Mouse (Mus musculus): ENCODE data around the gene 1700025G04Rik.

Gene 1700025G04Rik

DNA sequence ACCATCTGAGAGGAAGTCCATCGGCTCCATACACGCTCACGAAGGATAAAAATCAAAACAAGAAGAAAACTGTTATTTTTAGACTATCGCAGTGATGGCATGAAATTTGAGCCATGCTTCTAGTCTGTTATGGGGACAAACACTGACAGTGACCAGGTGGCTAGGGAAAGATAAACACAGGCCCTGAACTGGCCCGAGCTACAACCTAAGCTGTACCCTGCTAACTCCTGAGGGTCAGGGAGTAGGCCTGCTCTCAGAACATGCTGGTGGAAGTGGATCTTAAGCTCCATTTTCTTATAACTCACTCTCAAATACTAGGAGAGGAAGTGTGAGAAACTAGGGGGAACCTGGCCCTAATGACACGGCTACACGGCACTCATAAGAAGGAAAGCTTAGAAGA is 126.7 kb downstream of the 1700025G04Rik start:
- DNase-seq (ENCODE audit: low read depth in 2 of 2, low spot score in 2 of 2): no peak

GRCm38 (mm10) chr1:151962078-151962477 is 127.8 kb downstream of the 1700025G04Rik start:
- no peak for DNase-seq (ENCODE audit: low read depth in 2 of 2, low spot score in 2 of 2)

GRCm38 (mm10) chr1:151961204-151961603 is 128.7 kb downstream of the 1700025G04Rik start:
- DNase-seq (ENCODE audit: low read depth in 2 of 2, low spot score in 2 of 2): no peak

DNA sequence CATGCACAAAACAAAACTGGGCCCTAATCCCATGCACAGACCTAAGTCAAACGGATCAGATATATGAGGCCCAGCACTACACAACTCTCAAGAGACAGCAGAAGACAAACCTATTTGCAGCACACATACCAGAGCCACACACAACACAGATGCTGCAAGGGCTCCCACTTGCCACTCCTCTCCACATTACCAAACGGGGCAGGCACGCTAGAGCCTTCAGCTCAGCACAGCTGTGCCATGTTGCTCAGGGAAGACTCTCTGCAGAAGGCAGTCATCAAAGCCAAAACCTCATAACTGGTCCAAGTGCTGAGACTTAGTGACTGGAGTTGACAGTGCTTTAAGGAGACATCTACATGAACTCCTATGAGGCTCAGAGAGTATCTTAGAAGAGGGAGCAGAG is 130.9 kb downstream of the 1700025G04Rik start:
- DNase-seq (ENCODE audit: low read depth in 2 of 2, low spot score in 2 of 2): no peak

- no peak for DNase-seq (ENCODE audit: low read depth in 2 of 2, low spot score in 2 of 2)
Measured at GRCm38 (mm10) chr1:151958442-151958841, 131.5 kb downstream of the 1700025G04Rik start.

DNA sequence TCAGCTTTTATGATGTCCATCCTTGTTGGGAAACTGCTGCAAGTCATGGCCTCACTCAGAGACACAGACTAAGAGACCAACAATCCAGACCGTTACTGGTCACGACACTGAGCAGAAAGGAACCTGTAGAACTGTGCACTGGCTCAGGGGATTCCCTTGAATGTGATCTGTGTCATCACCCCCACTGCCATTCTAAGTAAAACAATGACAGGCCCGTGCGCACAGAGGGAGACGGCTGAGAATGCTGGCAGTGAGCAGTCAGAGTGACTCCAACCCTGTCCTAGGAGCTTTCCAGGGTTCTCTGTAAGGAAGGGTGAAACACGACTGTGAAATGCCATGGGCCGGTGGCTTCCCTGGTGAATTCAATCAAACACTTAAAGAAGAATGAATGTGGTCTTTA is 132.3 kb downstream of the 1700025G04Rik start:
- no peak for DNase-seq (ENCODE audit: low read depth in 2 of 2, low spot score in 2 of 2)

DNA sequence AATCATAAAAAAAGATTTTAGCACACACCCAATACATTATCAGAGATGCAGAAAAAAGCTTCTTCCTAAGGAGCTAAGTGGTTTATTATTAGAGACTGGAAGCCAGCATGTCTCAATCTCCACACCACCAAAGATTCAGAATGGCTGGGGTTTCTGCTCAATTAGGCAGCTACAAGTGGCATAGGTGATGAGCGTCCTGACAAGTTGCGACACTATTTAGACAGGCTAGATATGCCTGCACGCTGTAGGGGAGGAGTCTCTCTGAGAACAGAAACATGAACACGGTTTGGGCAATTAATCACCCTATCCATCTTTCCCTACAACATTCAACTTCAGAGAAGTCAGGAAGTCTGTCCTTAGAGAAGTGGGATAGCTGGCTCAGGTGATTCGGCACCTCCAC is 134.1 kb downstream of the 1700025G04Rik start:
- no peak for DNase-seq (ENCODE audit: low read depth in 2 of 2, low spot score in 2 of 2)

DNA sequence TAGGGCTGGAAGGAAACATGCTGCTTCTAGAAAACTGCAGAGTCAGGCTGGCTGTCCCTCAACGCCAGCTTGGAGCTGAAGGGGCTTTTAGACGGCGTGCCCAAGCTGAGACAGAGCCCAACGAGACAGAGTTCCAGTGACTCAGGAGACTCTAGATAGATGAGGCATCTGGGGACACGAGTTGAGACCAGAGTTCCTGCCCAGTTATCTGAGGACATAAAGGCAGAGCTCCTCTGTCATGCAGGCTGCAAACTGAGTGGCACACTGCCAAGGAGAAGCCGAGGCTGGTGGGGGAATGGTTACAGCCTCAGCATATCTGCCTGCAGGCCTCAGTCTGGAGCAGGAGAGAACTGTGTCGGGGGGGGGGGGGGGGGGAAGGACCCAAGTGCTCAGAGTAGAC is 136.4 kb downstream of the 1700025G04Rik start:
- no peak for DNase-seq (ENCODE audit: low read depth in 2 of 2, low spot score in 2 of 2)

DNA sequence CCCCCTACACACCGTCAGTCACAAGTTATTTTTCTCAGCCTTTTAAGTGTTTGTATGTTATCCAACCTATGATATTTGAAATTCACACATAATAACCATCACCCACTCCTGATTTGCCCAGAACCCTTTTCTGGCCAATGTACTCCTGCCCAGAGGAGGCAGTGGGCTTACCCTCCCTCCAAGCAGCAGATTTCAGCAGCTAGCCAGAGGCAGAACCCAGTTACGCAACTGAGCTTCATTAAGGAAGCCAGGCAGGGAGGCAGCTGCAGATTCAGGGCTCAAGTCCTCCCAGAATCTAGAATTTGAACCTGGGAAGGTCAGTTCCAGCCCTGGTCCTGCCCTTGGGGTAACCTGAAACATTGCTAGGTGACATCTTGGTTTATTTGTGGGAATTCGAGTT is 141.9 kb downstream of the 1700025G04Rik start:
- DNase-seq (ENCODE audit: low read depth in 2 of 2, low spot score in 2 of 2): no peak

- DNase-seq (ENCODE audit: low read depth in 2 of 2, low spot score in 2 of 2): no peak
Measured at GRCm38 (mm10) chr1:151947571-151947970, 142.4 kb downstream of the 1700025G04Rik start.

DNA sequence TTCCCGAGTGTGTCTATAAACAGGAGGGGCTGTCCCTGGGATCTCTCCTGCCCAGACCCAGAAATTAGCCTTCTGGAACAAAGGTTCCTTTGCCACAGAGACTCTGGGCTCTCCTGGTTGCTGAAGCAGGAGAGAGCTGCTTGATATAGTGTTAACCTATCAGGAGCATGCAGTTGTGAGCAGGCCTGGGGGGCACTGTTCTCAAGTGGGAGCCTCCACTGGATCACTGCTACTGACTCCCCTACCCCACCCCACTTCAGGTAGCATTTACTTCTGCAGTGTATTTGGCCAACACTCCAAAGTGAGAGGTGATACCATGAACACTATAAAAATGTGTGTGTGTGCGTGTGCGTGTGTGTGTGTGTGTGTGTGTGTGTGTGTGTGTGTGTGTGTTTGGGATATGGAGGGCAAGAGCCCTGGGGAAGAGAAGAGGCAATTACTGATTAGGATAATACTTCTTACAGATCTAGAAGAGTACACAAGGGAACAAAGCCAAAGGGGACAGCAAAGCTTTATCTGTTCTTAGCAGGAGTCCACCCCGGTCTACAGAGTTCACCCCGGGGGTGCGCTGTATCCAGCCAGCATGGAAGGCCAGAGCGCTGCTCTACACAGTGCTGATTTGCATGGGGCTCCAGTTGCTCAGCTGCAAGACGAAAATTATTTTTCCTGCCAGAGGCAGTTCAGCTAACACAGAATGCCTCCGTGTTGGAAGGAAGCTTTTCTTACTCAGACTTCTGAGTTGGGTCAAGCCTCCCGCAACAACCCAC is 145.3 kb downstream of the 1700025G04Rik start:
- DNase-seq (ENCODE audit: low read depth in 2 of 2, low spot score in 2 of 2): no peak

- DNase-seq (ENCODE audit: low read depth in 2 of 2, low spot score in 2 of 2): no peak
Measured at GRCm38 (mm10) chr1:151943681-151944237, 146.2 kb downstream of the 1700025G04Rik start.

GRCm38 (mm10) chr1:151942972-151943654 is 146.8 kb downstream of the 1700025G04Rik start:
- DNase-seq (ENCODE audit: low read depth in 2 of 2, low spot score in 2 of 2): no peak

DNA sequence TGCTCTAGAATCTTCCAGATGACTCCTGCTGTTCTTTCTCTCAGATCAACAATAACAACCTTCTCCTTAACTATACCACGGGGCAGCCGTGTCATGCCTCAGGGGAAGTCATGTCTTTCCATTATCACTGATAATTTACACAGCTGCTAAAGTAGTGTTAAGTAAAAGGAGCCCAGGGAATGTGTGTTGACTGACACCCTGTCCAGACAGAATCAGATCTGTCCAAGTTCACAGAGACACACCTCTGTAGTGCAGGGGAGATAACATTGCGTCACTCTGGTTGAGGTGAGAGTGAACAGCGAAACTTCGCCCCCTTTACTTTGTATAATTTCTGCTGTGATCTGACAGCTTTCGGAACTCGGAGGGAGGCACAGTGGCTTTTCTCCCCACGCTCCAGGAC is 149.9 kb downstream of the 1700025G04Rik start:
- DNase-seq (ENCODE audit: low read depth in 2 of 2, low spot score in 2 of 2): no peak

- DNase-seq (ENCODE audit: low read depth in 2 of 2, low spot score in 2 of 2): no peak
Measured at GRCm38 (mm10) chr1:151939510-151939909, 150.4 kb downstream of the 1700025G04Rik start.

DNA sequence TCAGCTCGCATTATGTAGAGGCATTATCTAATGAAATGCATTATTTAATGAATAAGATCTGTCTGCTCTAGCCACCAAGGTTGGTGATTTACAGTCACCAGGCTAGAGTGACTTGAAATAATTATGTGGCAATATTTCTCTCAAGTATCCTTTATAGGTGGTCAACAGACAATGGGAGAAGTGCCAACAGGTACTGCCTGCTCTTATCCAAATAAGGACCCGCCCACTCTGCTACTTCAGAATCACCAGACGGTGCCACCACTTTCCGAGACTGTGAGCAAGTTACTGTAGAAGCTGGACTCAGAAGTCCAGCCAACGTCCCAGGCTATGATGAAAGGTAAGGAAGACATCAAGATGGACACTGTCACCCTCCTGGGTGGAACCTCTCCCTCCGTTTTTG is 156.3 kb downstream of the 1700025G04Rik start:
- DNase-seq (ENCODE audit: low read depth in 2 of 2, low spot score in 2 of 2): no peak

DNA sequence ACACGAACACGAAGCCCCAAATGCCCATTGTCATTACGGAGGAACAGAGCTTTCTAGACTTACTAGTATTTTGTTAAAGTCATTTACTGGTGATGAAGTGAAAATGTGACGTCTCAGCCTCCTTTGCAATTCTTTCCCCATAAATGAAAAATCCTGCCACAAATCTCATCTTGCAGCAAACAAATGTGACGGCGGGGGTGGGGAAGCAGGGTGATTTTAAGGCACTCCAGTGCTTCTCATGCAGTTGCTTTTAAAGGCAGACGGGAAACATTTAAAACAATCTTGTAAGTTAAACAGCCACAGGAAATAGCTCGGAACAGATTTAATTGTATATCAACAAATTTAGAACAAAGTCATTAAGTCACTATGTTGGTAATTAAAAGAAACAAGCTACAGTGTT is 163.1 kb downstream of the 1700025G04Rik start:
- no peak for DNase-seq (ENCODE audit: low read depth in 2 of 2, low spot score in 2 of 2)

- no peak for DNase-seq (ENCODE audit: low read depth in 2 of 2, low spot score in 2 of 2)
Measured at GRCm38 (mm10) chr1:151926141-151926540, 163.8 kb downstream of the 1700025G04Rik start.

- DNase-seq (ENCODE audit: low read depth in 2 of 2, low spot score in 2 of 2): no peak
Measured at GRCm38 (mm10) chr1:151925738-151926137, 164.2 kb downstream of the 1700025G04Rik start.

DNA sequence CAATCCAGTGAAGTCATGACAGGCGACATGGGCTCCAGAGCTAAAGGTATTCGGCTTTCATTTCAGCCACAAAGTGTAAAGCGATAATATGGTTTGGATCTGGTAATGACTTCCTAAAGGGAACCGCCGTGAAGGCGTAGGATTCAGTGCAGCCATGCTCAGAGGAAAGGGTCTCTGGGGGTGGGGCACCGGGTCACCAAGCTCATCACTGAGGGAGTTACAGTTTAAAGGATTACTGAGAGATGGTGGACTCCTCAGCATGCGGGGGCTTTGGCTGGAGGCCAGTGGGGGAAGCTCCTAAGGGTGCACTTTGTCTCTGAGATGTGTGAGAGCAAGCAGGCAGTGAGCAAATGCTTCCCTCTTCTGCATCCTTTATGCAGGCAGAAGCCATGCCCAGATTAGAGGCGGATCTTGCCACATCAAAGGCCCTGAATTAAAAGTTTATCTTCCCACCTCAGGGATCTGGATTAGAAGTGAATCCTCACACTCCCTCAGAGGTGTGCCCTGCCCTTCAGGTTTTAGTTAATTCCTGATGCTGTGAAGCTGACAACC is 171.0 kb downstream of the 1700025G04Rik start:
- DNase-seq (ENCODE audit: low read depth in 2 of 2, low spot score in 2 of 2): no peak

DNA sequence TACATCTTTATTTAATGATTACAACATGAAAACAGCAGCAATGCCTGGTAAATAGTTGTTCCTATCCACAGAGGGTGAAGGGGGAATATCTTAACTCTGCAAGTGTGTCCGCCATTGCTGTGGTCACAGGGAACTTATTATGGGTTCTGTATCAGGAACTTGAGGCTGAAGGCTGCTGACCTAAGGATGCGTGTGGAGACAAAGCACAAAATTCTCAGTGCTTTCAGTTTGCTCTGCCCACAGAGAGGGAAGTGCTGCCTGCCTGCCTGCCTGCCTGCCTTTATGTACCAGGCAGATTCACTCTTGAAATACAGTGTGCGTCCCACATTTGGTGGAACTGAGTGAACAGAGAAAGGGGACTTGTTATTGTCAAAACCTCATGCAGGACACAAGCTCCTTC is 172.2 kb downstream of the 1700025G04Rik start:
- no peak for DNase-seq (ENCODE audit: low read depth in 2 of 2, low spot score in 2 of 2)

- DNase-seq (ENCODE audit: low read depth in 2 of 2, low spot score in 2 of 2): no peak
Measured at GRCm38 (mm10) chr1:151914494-151914893, 175.4 kb downstream of the 1700025G04Rik start.
